Mouse (Mus musculus) left cerebral cortex, adult 8-10 months (tissue): ENCODE measurements around the gene Srp68. TPM values are rescaled to one million over a fixed set of nuclear protein-coding genes. Genes with fewer than 3 reads are reported as not detected.
A peak's percentile ranks its signal among the peaks of the same experiment; 100 is the strongest.

Source experiments
- DNase-seq, 2 experiments: peaks; one replicate each; pipeline ENCODE4 v3.0.0; 2022; ENCODE audit warnings: low spot score in 2 of 2
- total RNA-seq, 4 experiments: library from RNA; stranded (reverse); gene quantifications; 2 replicates each; pipeline ENCODE4 v1.2.4; 2022

Gene Srp68
- total RNA-seq, 4 experiments from 2014 or later: 66.5 to 72.8 (median 70.5) TPM

GRCm38 (mm10) chr11:116209257-116209656 is 64.8 kb downstream of the Srp68 start:
- no peak for DNase-seq

- DNase-seq: no peak
Observed at GRCm38 (mm10) chr11:116208660-116209059, 65.4 kb downstream of the Srp68 start.

DNA sequence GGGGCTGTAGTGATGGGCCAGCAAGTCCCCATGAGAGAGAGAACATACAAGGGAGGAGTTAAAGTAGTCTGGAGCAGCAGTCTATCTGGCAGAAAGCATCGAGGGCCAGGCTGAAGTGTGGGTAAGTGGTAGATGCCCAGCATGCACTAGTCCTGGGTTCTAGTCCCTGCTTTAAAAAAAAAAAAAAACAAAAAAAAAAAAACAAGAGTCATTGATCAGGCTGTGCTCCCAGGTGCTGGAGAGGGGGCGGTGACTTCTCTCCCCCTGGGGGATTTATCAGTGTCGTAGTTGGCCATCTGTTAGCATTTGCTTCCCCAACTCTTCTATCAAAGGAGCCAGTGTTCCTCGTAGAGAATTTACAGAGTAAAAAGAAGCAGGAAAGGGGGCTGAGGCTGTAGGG is 67.3 kb downstream of the Srp68 start:
- no peak for DNase-seq

DNA sequence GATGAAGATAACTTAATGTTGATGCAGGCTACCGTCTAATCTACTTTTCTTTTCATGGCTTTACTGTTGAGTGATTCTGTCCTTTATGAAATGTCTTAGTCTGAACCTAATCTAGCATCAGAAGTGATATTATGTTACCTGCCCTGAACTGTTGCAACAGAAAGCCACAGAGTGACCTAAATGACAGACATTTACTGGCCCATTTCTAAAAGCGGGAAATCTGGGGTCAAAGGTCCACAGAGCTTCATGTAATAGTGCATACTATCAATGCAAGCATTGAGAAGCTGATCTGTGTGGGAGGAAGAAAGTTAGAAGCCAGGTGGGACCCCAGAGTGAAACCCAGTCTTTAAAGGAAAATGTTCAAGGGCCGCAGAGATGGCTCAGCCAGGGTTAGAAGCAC is 70.9 kb downstream of the Srp68 start:
- no peak for DNase-seq

GRCm38 (mm10) chr11:116201151-116201550 is 72.9 kb downstream of the Srp68 start:
- DNase-seq: no peak

DNA sequence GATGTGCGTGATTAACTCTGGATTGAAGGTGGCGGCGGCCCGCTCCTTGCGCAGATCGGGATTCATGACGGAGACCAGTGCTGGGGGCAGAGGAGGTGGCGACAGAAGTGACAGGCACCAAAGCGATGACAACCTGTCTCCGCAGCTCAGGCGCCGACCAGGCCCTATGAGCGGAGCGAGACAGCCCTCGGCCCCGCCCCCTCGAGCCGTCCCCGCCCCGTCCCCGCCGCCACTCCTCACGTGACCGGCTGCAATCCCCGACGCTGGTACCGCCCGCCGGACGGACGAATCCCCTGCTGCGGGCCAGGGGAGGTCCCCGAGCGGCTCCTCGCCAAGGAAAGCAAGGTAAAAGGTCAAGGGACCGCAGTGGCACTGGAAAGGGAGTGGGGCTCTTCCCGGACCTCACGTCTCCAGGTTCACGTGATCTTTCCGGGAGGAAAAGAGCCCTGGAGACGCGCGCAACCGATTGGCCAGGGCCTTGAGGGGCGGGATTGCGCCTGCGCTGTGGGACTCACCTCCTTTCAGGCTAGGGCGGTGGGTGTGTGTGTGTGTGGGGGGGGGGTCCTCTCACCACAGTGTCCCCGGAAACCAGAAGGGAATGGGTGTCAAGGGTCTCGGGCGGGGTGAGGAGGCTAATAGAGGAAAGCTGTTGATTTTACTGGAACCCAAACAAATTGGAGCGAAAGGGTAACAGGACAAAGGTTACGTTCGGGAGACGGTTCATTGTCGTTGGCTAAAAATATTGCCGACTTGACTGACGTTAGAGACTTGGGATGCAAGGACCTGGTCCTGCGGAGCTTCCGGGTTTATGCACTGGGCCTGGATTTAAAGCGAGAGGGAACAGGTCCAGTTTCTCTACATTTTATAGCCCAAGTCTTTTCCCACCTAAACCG is 75.1 kb downstream of the Srp68 start, which contains the start of the genes Ten1 and Acox1:
Gene Ten1 (plus strand): TSS at position 217 of the 893 bp plus-strand sequence.
Gene Acox1 (minus strand): TSS at position 407 of the 893 bp plus-strand sequence.
- peak; percentile 92 to 97 for DNase-seq

DNA sequence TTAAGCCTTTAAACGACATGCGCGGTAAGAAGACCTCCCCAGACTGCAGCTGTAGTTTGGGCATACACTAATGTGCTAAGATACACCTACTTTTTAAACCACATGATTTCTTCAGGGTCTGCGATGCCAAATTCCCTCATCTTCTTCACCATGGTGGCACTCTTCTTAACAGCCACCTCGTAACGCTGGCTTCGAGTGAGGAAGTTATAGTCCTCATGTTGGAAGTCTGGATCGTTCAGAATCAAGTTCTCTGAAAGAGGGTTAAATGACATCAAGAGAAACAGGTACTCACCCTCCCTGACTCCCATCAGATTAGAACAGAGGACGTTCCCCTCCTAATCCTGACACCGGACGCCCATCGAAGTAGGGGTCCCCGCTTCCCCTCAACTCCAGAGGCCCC is 75.9 kb downstream of the Srp68 start:
- DNase-seq: no peak

- DNase-seq: no peak
Observed at GRCm38 (mm10) chr11:116197584-116197906, 76.5 kb downstream of the Srp68 start.

DNA sequence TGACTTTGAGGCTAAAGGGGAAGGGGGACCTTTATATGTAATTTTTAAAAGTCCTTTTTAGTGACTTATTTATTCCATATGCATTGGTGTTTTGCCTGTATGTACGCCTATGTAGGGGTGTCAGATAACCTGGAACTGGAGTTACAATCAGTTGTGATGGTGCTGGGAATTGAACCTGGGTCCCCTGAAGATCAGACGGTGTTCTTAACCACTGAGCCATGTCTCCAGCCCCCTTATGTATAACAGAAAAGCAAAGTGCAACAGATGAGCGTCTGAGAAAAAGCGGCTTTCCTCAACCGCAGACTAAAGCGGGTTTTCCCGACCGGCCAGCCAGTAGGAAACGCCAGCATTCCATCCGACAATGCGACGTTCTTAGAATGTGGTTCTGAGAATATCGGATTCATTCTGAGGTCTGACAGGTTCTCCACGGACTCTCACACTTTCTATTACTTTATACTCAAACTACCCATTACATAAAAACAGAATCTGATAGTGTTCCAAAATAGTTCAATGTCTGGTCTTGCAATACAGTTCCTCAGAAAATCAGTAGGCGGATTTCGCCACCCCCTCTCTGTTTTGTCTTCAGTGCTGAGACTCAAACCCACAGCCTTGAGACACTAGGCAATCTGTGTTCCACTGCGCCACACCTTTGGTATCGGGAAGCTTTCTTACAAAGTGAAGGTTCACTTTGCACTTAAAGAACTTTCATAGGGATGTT is 77.0 kb downstream of the Srp68 start:
- DNase-seq: no peak

DNA sequence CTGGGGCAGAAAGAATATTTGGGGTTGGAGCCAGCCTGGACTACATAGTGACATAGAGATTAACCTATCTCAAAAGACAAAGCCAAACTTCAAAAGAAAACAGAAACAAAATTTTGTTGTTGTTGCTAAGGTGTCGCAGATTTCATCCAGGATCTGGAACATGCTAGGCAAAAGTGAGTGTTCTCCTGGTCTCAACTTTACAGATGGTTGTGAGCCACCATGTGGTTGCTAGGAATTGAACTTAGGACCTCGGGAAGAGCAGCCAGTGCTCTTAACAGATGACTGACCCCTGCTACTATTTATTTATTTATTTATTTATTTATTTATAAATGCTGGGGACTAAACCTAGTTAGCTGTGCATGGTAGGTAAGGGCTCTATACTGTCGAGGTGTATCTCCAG is 77.7 kb downstream of the Srp68 start:
- no peak for DNase-seq

- DNase-seq: no peak
Observed at GRCm38 (mm10) chr11:116195252-116195651, 78.8 kb downstream of the Srp68 start.

Other genes with a start within 250 kb of the Srp68 start
- 100 to 1,000 TPM; 272 to 296 (median 284) TPM for gene H3f3b, start 246.3 kb downstream of the Srp68 start, total RNA-seq
- gene Unk, start 243.9 kb downstream of the Srp68 start, total RNA-seq: 10 to 100 TPM; 23.4 to 27.7 (median 25.0) TPM
- 1 to 10 TPM; 1.2 to 4.1 (median 1.7) TPM for gene Unc13d, start 196.3 kb downstream of the Srp68 start, total RNA-seq
- 100 to 1,000 TPM; 414 to 460 (median 438) TPM for gene Wbp2, start 187.2 kb downstream of the Srp68 start, total RNA-seq
- gene Trim47, start 147.0 kb downstream of the Srp68 start, total RNA-seq: 1 to 10 TPM; 5.6 to 8.1 (median 7.0) TPM
- gene Trim65, start 143.1 kb downstream of the Srp68 start, total RNA-seq: 1 to 10 TPM; 6.3 to 7.7 (median 7.4) TPM
- 10 to 100 TPM; 43.3 to 64.9 (median 56.2) TPM for gene Mrpl38, start 135.3 kb downstream of the Srp68 start, total RNA-seq
- gene Fbf1, start 106.1 kb downstream of the Srp68 start, total RNA-seq: 10 to 100 TPM; 68.8 to 81.3 (median 76.5) TPM
- gene Ten1, start 75.4 kb downstream of the Srp68 start, total RNA-seq: 10 to 100 TPM; 34.4 to 47.6 (median 39.6) TPM
- 100 to 1,000 TPM; 122 to 132 (median 126) TPM for gene Acox1, start 75.2 kb downstream of the Srp68 start, total RNA-seq
- gene Evpl, start 36.1 kb downstream of the Srp68 start, total RNA-seq: 1 to 10 TPM; 2.1 to 2.8 (median 2.5) TPM
- not detected for gene Galr2, start 6.7 kb upstream of the Srp68 start, total RNA-seq
- 100 to 1,000 TPM in 3 of 4 experiments, 10 to 100 TPM in 1; 99.6 to 115 (median 106) TPM for gene Exoc7, start 33.0 kb upstream of the Srp68 start, total RNA-seq
- gene Foxj1, start 61.2 kb upstream of the Srp68 start, total RNA-seq: 1 to 10 TPM; 4.4 to 8.6 (median 4.7) TPM
- gene Rnf157, start 138.8 kb upstream of the Srp68 start, total RNA-seq: 100 to 1,000 TPM; 242 to 283 (median 258) TPM
- gene Ubald2, start 159.9 kb upstream of the Srp68 start, total RNA-seq: 10 to 100 TPM; 22.7 to 25.8 (median 25.1) TPM
- gene Qrich2, start 192.0 kb upstream of the Srp68 start, total RNA-seq: not detected
- 10 to 100 TPM; 67.8 to 78.4 (median 74.9) TPM for gene Prpsap1, start 220.0 kb upstream of the Srp68 start, total RNA-seq